Mouse (Mus musculus) brown adipose tissue, adult 24 weeks (tissue): ENCODE results near the gene Plxdc1. TPM values are rescaled to one million over a fixed set of nuclear protein-coding genes. Genes with fewer than 3 reads are reported as not detected.

Source experiments
- polyA plus RNA-seq: library from polyadenylated mRNA; stranded (reverse); fragments of >200 nt; gene quantifications from 2 replicates; pipeline ENCODE4 v1.2.4, GENCODE M21; 2012; ENCODE audit not compliant: missing spikeins, insufficient read depth, insufficient read length

Plxdc1 gene
- polyA plus RNA-seq, 1 experiment = 0.55 TPM

Other genes with a start within 250 kb of the Plxdc1 start
- 6.1 and 10.3 TPM in 2 replicates for gene Pip4k2b, start 241.7 kb downstream of the Plxdc1 start, polyA plus RNA-seq
- 5.8 and 7.1 TPM in 2 replicates for gene Cwc25, start 219.9 kb downstream of the Plxdc1 start, polyA plus RNA-seq
- not detected in 2 replicates for gene 1700001P01Rik, start 210.5 kb downstream of the Plxdc1 start, polyA plus RNA-seq
- 268 and 348 TPM in 2 replicates for gene Rpl23, start 204.0 kb downstream of the Plxdc1 start, polyA plus RNA-seq
- gene Lasp1, start 187.4 kb downstream of the Plxdc1 start, polyA plus RNA-seq = 56.3 and 58.1 TPM in 2 replicates
- 0.59 and 2.0 TPM in 2 replicates for gene B230217C12Rik, start 145.7 kb downstream of the Plxdc1 start, polyA plus RNA-seq
- 1.3 and 1.8 TPM in 2 replicates for gene Fbxo47, start 102.3 kb downstream of the Plxdc1 start, polyA plus RNA-seq
- gene Arl5c, start 9.7 kb upstream of the Plxdc1 start, polyA plus RNA-seq = 0.87 TPM in 1 of 2 replicates, not detected in the other
- gene Cacnb1, start 36.6 kb upstream of the Plxdc1 start, polyA plus RNA-seq = 2.6 and 3.4 TPM in 2 replicates
- gene Rpl19, start 40.3 kb upstream of the Plxdc1 start, polyA plus RNA-seq = 937 and 961 TPM in 2 replicates
- gene Stac2, start 67.0 kb upstream of the Plxdc1 start, polyA plus RNA-seq = 0.44 TPM in 1 of 2 replicates, not detected in the other
- gene Fbxl20, start 164.0 kb upstream of the Plxdc1 start, polyA plus RNA-seq = 12.7 and 14.1 TPM in 2 replicates
- gene Med1, start 206.8 kb upstream of the Plxdc1 start, polyA plus RNA-seq = 17.7 and 24.4 TPM in 2 replicates
- 14.2 and 15.0 TPM in 2 replicates for gene Cdk12, start 216.6 kb upstream of the Plxdc1 start, polyA plus RNA-seq